Mouse (Mus musculus): ENCODE data around the gene Gtf2a2.

The Gtf2a2 gene

DNA sequence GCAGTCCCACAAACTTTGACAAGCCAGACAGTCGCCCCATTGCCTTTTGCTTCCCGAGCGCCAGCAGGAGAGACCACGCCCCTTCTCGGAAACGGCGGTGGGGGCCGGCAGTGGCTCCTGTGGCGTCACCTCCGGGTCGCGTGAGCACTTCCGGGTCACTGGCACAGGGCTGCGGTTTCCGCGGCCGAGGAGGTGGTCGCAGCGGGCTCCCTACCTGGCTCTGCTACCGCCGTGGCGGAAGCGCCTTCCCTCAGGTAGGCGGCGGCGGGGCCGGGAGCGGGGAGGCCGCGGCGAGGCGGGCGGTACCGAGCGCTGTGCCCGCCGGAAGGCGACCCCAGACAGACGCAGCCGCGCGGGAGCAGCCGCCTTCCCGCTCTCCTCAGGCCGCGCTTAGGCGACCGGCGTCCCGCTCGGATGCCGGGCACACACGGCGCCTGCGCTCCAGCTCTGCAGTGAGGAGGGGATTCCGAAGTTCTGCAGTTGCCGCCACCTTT is at the start of gene Gtf2a2:
Gene Gtf2a2, plus strand, starts transcription at position 143 of the 494 bp plus-strand sequence.
- DNase-seq: peak; percentile 91

DNA sequence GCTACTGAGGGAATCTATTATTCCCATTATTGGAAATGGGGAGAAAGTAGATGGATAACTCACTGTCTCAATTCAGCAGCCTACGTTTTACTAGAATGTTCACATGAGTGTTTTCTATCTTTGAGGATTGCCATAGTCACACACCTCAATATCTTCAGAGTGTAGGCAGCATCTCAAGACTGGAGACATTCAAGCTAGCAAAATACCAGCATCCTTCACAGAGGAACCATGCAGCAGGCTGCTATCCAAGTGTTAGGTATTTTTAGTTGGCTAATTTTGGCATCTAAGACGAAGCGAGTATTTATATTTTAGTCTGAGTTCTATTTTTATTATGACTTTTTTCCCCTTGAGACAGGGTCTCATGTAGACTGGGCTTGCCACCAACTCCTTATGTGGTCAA is 48.0 kb upstream of the Gtf2a2 start:
- no peak for DNase-seq

DNA sequence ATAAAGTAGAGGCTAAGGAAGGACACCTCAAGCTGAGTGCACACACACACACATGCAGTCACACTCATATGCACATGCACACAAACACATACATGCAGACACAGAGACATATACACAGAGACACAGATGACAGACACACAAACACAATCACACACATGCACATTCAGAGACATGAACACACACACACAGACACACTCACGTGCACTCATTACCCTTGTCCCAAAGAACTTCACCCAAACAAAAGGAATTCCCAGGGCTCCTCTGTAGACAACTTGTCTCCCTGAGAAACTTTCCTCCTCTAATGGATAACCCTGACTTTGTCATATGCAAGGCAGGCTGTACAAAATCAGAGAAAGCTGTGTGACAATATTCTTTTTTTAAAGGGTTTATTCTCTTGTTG is 26.8 kb upstream of the Gtf2a2 start:
- no peak for DNase-seq

DNA sequence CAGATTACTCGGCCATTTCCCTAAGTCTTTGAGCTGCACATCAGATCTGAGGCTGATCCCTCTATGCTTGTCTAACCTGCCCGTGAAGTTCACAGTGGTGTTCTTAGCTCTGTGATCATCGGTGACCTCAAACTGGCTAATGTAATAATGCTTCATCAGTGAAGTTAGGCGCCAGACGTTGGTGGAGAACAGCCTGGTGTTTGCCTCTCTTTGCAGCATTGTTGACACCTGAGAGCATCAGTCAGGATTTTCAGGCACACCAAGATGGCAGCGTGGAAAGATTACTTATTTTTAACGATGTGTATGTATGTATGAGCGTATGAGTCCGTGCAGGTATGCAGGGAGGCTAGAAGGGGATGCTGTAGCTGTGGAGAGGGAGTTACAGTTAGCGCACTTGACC is 26.3 kb upstream of the Gtf2a2 start:
- DNase-seq: no peak

DNA sequence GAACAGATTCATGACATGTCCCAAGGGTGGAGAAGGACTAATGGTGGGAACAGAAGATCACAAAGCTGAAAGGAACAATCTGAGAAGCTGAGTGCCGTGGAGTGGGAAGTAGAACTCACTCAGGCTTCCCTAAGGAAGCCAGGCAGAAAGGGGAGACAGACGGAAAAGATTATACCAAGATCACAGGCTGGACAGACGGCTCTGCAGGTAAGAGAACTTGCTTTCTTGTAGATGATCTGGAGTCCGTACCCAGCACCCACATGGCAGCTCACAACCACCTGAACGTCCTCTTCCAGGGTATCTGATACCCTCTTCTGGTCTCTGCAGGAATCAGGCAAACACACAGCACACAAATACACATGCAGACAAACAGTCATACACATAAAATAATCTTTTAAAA is 25.8 kb upstream of the Gtf2a2 start:
- DNase-seq: no peak

DNA sequence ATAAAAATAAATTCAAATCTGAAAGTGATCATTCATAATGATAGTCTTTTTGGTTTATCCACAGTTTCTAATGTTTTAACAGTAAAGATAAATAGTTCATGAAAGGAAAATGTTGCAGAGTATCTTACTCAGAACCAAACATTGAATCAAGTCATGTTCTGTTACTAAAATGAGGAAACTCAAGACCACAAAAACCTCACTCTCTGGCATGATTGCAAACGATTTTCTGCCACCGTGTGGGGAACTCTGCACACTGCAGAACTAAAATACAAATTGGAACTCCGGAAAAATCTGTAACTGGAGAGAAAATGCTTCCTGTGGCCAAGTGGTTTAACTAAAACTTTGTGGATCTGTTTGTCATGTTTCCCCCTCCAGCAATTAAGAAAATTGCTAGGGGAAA is 24.8 kb upstream of the Gtf2a2 start:
- DNase-seq: peak; percentile 40

DNA sequence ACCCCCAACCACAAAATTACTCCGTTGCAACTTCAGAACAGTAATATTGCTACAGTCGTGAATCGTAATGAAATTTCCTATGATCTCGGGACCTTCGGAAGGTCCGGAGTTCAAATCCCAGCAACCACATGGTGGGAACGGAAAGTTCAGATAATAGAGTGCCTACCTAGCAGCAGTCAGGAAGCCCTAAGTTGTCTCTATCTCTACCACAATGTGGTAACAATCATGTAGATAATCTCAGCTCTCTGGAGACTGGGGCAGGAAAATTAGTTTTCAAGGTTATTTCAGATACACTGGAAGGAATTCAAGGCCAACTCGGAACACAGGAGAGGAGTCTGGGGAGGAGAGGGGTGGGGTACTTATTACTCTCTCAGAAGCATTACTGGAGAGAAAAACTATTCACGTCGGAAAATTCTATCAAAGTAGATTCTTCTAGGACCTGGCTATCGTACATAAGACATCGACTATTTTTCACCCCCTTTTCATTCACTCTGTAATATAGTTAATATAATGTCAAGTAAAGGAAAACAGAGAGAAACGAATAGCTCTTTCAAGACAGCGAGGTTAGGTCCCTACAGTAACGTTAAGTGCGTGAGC is 23.5 kb upstream of the Gtf2a2 start:
- DNase-seq: no peak

- DNase-seq: peak; percentile 91
Observed at GRCm38 (mm10) chr9:69989303-69990121, 22.8 kb upstream of the Gtf2a2 start, which contains the start of gene Bnip2. Gene Bnip2 (plus strand): TSS chr9:69989466.

DNA sequence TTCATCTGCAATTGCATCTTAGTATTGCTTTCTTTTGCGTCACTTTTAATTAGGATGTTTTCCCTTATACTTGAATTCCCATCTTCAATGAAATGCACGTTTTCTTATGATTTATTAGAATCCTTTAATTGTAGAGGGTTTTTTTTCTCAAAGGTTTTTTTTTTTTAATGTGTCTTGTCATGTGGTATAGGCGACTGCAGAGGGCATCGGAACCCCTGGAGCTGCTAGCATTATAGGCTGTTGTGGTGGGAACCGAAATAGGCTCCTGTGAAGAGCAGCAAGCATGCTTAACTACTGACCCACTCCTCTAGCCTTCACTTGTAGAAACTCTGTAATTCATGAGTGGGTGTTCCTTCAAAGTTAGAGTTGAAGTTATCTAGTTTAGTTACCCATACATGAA is 22.0 kb upstream of the Gtf2a2 start:
- DNase-seq: no peak

GRCm38 (mm10) chr9:69992841-69993277 is 19.5 kb upstream of the Gtf2a2 start:
- no peak for DNase-seq

DNA sequence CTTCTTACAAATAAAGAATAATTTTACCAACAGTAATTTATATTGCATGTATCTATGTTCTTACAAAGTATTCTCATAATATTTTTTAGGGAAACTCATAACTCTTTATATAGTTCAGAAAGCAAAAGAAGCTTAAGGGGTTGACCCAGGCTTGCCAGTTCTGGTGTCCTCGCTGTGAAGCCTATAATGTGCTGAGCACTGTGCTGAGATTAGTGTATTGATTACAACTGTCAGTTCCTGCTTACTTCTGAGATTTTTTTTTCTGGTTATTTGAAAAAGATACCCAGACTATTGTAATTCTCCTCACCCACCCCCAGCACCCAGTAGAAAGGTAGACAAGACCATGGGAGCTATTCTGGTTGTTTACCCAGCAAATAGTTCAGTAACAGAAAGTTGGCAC is 18.9 kb upstream of the Gtf2a2 start:
- no peak for DNase-seq

DNA sequence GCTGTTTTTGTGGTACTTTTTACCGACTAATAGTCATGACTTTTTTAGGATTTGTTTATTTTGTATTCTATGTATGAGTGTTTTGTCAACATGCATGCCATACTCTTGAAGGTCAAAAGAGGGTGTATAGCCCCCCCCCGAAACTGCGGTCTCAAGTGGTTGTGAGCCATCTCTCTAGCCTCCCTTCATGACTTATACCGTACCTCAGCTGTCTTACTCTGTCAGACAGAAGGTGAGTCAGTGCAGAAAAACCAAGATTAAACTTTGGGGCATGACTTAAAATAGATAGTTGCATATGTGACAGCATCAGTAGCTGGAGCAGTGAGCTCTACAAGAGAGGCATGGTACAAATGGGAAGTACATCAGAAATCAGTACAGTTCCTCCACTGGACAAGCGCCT is 17.8 kb upstream of the Gtf2a2 start:
- DNase-seq: no peak

DNA sequence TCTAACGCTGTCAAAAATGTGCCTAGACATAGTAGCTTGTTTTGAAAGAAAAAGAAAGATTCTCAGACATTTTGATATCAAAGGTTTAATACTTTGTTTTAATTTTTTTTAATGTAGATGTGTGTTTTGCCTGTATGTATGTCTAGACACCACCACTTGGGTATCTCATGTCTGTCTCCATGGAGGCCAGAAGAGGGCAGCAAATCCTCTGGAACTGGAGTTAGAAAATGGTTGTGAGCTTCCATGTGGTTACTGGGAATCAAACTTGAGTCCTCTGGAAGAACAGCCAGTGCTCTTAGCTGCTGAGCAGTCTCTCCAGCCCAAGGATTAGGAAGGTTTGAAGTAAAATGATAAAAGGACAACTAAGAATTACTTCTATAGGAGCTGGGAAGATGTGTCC is 13.0 kb upstream of the Gtf2a2 start:
- DNase-seq: no peak

DNA sequence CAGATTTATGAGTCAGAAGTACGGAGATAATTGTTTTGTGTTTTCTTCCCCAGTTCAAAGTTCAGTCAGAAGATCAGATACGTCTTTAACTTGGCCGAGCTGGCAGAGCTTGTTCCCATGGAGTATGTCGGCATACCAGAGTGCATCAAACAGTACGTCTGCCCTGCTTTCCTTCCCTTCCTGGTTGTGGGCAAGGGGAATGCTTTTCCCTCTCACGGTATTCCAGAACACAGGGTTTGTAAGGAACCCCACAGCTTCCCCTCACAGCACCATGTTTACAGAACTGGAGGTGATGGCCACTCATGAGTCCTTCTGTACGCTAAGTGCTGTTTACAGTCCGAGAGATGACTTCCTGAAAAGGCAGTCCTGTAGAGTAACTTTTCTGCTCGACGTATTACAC is 8.8 kb upstream of the Gtf2a2 start:
- no peak for DNase-seq

DNA sequence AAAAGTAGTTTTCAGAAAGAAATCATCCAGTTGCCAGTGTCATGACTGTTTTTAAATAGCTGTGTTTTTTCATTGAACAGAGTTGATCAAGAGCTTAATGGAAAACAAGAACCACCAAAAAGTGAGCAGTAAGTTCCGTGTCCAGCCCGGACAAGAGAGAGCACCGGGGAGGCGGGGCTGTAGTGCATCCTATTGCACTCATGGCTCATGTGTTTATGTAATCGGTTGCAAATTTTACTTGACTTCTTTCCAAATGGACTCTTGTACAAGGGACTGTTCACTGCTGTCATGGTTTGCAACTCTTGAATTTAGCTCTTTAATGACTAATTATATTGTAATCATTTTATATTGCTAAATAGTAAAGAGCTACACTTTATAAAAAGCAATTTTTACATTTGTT is 5.4 kb upstream of the Gtf2a2 start:
- no peak for DNase-seq

DNA sequence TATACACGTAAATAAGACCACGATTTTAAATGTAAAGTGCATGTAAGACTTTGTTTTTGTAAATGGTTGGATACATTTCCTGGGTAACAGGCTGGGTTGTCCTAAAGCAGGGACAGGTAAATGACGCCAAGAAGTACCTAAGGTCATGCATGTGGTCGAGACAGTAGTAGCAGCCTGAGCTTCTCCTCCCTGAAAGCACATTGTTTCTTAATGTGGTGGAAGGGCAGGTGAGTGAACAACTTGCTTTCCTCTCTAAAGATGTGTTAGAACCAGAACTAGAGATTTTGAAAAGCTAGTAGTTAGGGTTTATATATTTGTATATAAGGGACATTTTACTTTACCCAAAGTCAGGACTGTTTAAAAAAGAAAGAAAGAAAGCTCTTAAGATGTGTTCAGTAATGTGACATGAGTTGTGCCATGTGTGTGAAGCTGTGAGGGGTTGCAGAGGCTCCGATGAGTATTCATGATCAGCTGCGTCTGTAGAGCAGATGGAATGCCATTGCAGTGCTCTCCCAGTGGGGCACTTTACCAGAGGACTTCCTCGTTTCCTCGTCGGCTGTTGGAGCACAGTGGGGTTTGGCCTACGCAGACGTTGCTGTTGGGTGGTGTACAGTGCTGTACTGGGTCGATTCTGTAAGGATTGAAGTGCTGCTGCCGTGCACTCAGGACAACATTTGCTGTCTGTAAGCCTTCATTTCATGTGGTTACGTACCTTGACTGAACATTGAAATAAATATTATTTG is 4.7 kb upstream of the Gtf2a2 start:
- peak; percentile 46 for DNase-seq

DNA sequence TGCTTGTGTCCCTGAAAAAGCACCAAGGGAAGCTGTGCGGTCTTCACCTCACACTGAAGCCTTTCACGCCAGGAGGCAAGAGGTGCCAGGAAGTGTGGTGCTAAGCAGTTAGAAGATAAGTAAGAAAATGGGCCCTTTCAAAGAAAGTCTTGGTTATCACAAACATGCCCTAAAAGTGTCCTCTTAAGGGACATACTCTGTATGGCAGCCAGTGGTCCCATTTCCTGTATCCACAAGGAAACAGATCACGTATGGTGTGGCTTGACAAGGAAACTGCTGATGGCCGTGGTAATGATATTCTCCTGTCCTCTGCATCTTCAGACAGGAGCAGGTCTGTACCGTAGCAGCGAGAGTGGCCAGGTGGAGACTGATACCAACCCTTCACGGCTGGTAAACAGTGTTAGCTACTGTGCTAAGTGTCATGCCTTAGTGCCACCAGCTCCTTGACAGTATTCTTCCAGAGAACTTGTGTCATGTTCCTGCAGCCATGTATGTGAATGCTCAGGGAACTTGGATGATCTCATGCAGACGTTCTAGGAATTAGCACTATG is 2.5 kb upstream of the Gtf2a2 start:
- no peak for DNase-seq

DNA sequence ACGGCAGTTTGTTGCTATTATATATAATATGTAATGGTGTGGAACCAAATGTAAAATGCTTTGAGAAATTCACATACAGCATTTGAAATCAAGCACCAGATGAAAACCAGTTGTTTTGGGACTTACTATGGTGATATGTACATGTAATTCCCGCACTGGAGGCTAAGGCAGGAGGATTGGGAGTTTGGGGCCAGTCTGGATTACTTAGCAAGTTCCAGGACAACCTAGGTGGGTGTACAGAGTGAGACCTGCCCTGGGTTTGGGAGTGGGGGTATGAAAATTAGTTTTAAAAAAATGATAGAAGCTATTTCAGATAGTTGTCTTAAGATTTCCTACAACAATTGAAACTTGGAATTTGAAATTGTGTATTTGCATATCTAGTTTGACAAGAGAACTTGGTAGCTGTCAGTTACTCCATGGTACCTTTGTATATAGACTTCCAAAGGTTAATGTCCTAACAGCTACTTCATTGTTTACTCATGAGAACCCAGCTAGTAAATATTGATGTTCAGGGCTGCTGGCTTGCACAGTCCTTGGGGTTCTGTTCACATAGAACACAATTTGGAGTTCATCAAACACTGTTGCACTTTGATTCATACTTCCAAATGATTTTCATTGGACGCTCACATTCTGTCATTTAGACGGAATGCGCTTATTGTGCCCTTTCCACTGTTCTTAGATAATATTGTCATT is 1.4 kb upstream of the Gtf2a2 start:
- DNase-seq: no peak

DNA sequence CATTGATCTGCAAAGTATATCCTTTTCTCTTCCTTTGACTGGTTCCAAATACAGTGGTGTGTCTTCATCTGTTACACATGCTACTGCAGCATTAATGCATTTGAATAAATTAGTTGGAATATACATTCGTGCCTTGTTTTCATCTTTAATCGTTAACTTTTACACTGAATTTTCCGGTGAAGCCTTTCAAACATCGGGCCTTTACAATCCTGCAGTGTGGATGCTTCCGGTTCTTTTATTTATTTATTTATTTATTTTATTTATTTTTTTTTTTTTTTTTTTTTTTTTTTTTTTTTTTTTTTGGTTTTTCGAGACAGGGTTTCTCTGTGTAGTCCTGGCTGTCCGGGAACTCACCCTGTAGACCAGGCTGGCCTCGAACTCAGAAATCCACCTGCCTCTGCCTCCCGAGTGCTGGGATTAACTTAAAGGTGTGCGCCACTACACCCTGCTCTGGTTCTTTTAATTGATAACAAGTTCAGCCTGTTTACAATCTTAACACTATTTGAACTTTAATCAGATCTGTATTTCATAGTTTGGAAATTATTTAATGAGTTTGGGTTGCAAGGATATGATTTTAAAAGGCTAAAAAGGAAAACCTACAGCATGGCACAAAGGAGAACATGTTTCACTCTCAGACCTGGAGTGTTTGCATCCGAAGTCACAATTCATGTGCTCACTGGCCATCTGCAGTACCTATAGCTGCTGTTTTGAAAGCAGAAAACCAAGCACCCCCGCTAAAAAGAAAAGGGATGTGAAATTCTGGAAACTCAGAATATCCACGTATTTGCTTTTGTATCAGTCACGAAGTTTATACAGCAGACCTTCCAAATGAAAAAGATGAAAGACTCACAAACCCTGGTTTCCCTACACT is 578 bp upstream of the Gtf2a2 start:
- DNase-seq: no peak

GRCm38 (mm10) chr9:70015632-70016031 is 3.3 kb downstream of the Gtf2a2 start:
- DNase-seq: no peak

- no peak for DNase-seq
Observed at GRCm38 (mm10) chr9:70018879-70019278, 6.5 kb downstream of the Gtf2a2 start.

DNA sequence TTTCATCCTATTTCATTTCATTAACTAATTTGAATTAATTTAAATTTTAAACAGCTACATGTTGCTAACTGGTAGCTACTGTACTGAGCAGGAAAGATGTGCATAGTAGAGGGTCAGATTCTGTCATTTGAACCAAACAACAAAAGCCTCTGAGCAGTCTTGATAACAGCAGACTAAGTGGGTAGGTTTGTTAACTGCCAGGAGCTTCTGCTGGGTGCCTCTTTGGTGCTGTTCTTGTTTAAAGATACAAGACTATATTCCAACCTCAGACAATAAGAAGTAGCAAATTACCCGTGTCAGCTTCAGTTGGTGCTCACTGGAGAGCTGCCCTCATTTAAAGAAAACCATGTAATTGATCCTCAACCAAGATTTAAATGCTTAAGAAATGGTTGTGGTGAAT is 9.3 kb downstream of the Gtf2a2 start:
- DNase-seq: no peak

Data from layer of hippocampus, adult 9-11 months (tissue).